Mouse (Mus musculus): ENCODE measurements at regions not wholly inside any gene's neighbourhood (a gene's known extent, or its start where the extent isn't known, plus 50 kb on each side); places are given as distances from the start of the nearest gene placed in this dataset.

GRCm38 (mm10) chr14:15273107-15273506, 165.7 kb downstream of the Lrrc3b start:
- in situ Hi-C loops (cut with MboI; ENCODE audit: unreplicated experiment in 2 of 2): no loop called here

- in situ Hi-C loops (cut with MboI; ENCODE audit: unreplicated experiment in 2 of 2): no loop called here
Observed at GRCm38 (mm10) chr14:15272364-15272763, 166.4 kb downstream of the Lrrc3b start.

GRCm38 (mm10) chr14:15266287-15266686, 172.5 kb downstream of the Lrrc3b start:
- in situ Hi-C loops (cut with MboI; ENCODE audit: unreplicated experiment in 2 of 2): loop anchor here (10.0 kb wide), 2 partner anchors 929 to 939 kb away; no protein-coding TSS in a partner anchor

GRCm38 (mm10) chr14:15262996-15263395, 175.8 kb downstream of the Lrrc3b start:
- in situ Hi-C loops (cut with MboI; ENCODE audit: unreplicated experiment in 2 of 2): loop anchor here (10.0 kb wide), 2 partner anchors 932 to 942 kb away; no protein-coding TSS in a partner anchor

GRCm38 (mm10) chr14:15255729-15256128, 183.1 kb downstream of the Lrrc3b start:
- in situ Hi-C loops (cut with MboI; ENCODE audit: unreplicated experiment in 2 of 2): no loop called here

- in situ Hi-C loops (cut with MboI; ENCODE audit: unreplicated experiment in 2 of 2): no loop called here
Observed at GRCm38 (mm10) chr14:15205626-15206025, 233.2 kb downstream of the Lrrc3b start.

- in situ Hi-C loops (cut with MboI; ENCODE audit: unreplicated experiment in 2 of 2): no loop called here
Observed at GRCm38 (mm10) chr14:15204284-15204683, 234.5 kb downstream of the Lrrc3b start.
